Mouse (Mus musculus) liver, adult 2 months (tissue): ENCODE measurements around the gene Ubp1.

Source experiments
- CTCF ChIP-seq: fragments of 200-500 bp; IDR thresholded peaks from 2 replicates; pipeline ENCODE4 v1.5.1; 2011; ENCODE audit warnings: low read depth, low read length, control low read depth
- POLR2A ChIP-seq: fragments of 200-500 bp; IDR thresholded peaks from 2 replicates; pipeline ENCODE4 v1.6.1; 2011; ENCODE audit warnings: low read length, control low read depth; ENCODE audit not compliant: insufficient read depth; ENCODE audit errors: extremely low read depth

- TF ChIP-seq POLR2A: no peak
- no peak for TF ChIP-seq CTCF
Measured at GRCm38 (mm10) chr9:113968967-113969366, 38.2 kb downstream of the Ubp1 start.
